Mouse (Mus musculus) adrenal gland, postnatal 10 days (tissue): ENCODE measurements at regions not wholly inside any gene's neighbourhood (a gene's known extent, or its start where the extent isn't known, plus 50 kb on each side); places are given as distances from the start of the nearest gene placed in this dataset.

Source experiments
- DNase-seq: peaks from one replicate; pipeline ENCODE4 v3.0.0; 2021; ENCODE audit warnings: mixed read lengths

DNA sequence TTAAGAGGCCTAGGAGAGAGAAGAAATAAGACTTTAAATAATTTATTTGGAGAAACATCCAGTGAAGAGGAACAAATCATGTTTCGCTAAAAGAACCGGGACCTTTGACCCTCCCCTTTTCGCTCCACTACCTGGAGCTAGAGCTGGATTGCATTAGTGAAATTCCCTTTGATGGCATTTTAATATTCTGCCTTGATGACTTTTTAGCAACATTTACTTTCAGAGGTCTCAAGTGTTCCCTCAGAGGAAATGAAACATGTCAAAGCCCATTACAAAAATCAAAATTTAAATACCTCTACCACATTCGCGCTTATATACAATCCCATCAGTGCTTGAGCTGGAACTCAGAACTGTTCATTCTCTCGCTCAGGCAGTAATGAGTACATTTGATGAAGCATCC, 297.0 kb upstream of the Gm10295 start:
- DNase-seq, result no peak

DNA sequence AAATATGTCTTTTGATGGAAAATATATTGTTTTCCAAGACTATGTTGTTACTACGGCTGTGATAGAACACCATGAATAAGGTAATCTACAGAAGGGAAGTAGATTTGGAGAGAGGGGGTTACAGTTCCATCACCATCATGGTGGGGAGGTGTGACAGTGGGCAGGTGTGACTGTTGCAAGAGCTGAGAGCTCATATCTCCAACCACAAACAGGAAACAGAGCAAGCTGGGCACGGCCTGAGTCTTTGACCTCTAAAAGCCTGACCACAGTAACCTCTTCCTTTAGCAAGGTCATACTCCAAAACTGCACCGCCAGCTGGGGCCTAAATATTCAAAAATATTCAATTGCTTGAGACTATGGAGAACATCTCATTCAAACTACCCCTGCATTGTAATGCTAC, 295.7 kb upstream of the Gm10295 start:
- DNase-seq, result no peak

DNA sequence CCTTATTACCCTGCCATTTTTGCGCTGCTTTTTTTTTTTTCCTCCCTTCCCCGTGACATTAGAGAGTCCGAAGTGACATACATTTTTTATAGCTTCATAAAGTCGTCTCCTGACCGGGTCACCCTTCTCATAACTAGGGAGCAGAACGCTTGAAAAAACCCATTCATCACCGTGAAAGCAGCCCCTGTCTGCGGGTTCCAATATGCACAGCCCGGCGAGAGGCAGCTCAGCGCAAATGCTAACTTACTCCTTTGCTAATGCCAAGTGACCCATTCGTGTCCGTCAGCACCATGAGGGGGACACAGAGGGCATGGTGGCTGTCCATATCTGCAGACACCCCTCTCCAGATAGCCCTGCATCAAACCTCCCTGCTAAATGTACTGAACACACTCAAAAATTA, 271.8 kb upstream of the Gm10295 start:
- DNase-seq, result no peak

- peak; percentile 90 for DNase-seq
These were observed 251.9 kb upstream of the Gm10295 start for GRCm38 (mm10) chr7:71603159-71603558.

DNA sequence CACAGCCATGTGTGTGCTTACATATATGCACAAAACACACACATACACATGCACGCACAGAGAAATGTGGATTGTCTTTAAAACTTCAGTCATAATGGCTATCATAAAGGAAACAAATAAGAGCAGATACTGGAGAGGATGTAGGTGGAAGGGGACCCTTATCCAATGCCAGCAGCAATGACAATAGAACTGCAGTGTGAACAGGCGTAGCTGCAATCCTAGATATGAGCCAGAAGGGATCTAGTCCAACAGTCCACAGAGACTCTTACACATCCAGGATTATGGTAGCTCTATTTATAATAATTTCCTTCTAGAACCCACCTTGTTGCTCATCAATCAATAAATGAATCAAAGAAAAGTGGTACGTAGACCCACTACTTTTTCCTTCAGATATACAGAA, 245.5 kb upstream of the Gm10295 start:
- no peak for DNase-seq

DNA sequence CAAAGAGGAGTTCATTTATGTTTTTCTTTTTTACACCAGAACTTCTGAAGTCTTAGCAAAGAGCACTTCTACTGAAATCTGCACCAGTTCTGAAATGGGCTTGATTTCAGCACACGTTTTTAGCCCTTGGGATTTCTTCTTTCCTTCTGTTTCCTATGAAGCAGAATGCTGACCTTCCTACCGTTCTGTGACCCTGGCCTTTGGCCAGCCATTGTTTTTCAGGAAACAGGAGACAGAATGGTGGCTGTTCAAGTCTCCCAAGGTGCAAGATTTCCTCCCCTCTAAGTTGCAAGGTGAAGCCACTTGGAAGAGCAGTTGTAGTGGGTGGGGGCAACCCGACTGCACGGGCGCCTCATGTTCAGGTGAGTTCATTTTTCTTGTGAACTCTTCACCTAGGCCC, 236.3 kb upstream of the Gm10295 start:
- DNase-seq, result peak; percentile 47

DNA sequence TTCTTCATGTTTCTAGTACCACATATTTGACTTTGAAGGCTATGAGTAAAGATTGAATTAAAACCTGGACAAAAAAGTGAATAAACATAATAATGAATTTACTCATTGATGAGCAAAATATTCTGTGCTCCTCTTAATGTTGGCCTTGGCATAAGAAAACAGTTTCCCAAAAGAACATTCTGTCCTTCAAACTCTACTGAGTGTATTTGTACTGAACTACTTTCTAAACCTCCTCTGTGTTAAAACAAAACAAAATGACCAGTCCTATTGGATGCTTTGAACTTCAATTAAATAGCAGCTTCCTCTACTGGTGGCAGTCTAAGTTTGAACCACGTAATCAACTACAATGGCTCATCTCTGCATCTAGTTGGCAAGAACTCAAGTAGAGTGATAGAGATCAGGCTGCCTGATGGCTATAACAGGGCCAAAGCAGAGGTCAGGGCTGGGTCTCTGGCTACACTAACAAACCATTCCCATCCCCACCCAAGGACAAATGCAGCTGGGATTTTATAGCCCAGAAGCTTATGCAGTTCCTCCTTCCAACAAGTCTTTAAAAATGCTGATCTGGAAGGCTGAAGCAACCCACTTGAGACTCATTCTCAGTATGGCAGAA, 232.3 kb upstream of the Gm10295 start:
- peak; percentile 20 for DNase-seq

GRCm38 (mm10) chr7:71581746-71582145, 230.5 kb upstream of the Gm10295 start:
- DNase-seq, result peak; percentile 68

- no peak for DNase-seq
These were observed 209.1 kb upstream of the Gm10295 start for GRCm38 (mm10) chr7:71560296-71560936.

DNA sequence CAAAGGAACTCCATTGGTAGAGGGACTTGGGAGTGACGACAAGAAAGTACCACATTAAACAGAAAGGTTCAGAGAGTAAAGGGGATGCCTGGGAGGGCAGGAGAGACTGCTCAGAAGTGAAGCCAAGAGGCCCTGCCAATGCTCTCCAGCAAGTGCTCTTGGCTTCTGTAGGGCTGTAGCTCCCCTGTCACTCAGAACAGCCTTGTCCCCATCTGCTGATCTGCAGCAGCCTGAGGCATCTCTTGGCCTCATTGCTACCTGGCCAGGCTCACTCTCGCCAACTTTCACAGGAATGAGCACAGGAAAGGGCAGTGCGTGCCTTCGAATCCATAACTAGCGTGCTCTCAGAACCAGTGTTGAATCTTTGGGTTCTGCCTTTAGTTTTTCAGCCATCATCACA, 205.2 kb upstream of the Gm10295 start:
- DNase-seq, result no peak

DNA sequence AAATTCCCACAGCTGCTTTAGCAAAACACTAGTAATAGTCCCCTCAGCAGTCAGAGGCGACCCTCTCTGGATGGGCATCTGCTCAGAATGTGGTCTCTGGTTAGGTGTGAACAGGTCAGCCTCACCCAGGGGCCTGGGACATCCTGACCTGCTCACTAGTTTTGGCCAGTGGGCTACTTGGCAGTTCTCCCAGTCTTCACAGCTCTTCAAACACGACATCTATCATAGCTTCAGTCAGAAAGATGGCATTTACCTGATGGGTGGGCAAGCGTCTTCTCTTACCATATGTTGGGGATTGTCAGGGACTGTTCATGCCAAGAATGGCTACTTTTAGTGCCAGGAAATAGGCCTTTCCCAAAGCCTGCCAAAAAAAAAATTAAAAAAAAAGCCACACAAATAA, 204.2 kb upstream of the Gm10295 start:
- no peak for DNase-seq

GRCm38 (mm10) chr7:71546606-71547213, 195.4 kb upstream of the Gm10295 start:
- no peak for DNase-seq

- DNase-seq, result no peak
These were observed 190.2 kb upstream of the Gm10295 start for GRCm38 (mm10) chr7:71541467-71541866.

GRCm38 (mm10) chr7:71533109-71533508, 181.8 kb upstream of the Gm10295 start:
- no peak for DNase-seq

- DNase-seq, result peak; percentile 1
These were observed 180.2 kb upstream of the Gm10295 start for GRCm38 (mm10) chr7:71531496-71531895.

- DNase-seq, result no peak
These were observed 179.6 kb upstream of the Gm10295 start for GRCm38 (mm10) chr7:71530922-71531321.

GRCm38 (mm10) chr7:71526152-71526551, 174.9 kb upstream of the Gm10295 start:
- DNase-seq, result no peak

DNA sequence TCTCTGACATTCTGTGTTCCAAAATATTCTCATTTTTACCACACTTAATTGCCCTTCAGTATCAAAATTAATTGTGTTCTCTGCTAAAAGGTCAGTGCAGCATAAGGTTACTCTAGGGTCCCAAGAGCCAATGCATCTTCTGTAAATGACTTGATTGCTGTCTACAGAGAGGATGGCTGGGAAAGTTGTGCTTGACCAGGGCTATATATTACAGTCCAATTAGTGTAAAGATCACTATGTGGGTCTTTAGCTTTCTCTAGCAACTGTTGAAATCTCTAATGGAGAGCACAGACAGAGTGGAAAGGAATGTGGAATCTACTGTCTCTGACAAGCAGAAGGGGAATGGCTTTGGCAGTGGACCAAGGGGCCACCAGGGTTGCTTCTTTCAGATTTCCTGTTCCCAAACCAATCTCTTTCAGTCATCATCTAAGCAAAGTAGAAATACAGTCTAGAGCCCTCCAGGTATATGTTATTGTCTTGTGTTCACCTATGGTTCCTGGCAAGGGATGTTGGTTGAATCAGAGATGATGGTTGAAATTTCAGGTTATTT, 173.4 kb upstream of the Gm10295 start:
- DNase-seq, result no peak

GRCm38 (mm10) chr7:71524119-71524518, 172.8 kb upstream of the Gm10295 start:
- DNase-seq, result no peak

DNA sequence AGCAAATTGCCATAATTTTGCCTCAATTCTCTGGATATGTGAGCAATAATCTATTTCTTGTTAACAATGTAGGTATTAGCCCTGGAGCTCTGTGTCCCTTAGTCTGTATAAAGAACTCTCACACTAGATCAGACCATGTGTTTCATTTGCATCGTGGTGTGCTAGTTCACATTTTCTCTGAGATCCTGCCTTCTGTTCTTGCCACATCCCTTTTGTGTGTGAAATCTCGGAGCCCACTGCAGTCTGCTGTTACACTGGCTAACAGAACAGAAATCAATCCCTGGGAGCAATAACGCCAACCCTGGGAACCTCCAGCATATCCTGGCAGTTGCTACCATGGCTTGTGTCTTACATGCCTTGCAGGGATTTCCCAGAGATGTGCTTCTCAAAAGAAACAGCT, 156.1 kb upstream of the Gm10295 start:
- DNase-seq, result no peak

DNA sequence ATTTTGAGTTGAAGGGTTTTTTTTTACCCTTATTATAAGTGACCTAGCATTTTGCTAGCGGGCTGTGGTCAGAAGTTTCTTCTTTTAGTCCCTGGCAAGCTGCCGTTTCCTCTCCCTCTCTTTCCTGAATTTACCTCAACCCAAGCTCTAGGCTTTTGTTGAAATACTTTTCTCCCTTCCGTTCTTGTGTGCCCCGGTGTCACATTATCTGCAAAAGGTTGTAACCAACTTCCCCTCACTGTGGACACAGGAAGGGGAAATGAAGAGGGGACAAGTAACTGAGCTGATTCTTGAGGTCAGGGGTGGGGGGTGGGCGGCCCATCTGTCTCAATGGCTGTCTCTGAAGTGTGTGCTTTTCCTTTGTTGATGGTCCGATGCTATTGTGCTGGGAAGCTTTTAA, 149.4 kb upstream of the Gm10295 start:
- DNase-seq, result peak; percentile 20

- DNase-seq, result no peak
These were observed 146.8 kb upstream of the Gm10295 start for GRCm38 (mm10) chr7:71498123-71498522.

GRCm38 (mm10) chr7:71491128-71491527, 139.8 kb upstream of the Gm10295 start:
- DNase-seq, result no peak
